Mouse (Mus musculus): ENCODE measurements around the gene Fam120a. TPM values are rescaled to one million over a fixed set of nuclear protein-coding genes. Genes with fewer than 3 reads are reported as not detected.

Fam120a gene
- polyA plus RNA-seq, 1 experiment: 76.9 TPM

DNA sequence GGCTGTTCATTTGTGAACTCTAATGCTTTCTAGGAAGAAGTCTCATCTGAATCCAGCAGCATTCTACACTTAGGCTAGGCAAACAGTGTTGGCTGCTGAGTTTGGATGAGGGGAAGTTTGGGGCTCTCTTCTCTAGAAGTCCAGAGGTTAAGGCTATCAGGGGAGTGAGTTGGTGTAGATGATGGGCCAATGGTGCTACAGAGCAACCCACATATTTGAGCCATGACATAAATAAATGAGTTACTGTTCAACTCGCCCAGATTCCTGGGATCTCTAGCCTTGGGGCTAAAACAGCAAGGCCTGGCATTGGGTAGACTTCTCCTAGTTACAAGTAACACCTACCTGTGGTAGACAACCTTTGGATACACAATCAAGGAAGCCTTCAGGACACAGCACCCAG, 46.6 kb downstream of the Fam120a start:
- Histone ChIP-seq H3ac (ENCODE audit: control insufficient read depth, insufficient read length) (no peak overlapping the region), H3K36me3 (ENCODE audit: control insufficient read depth, insufficient read depth) (peaks cover 33% of the 10 kb centered on the region), H3K4me2 (ENCODE audit: low read depth) (no peak overlapping the region), H3K79me2 (ENCODE audit: control insufficient read depth, insufficient read depth) (peaks cover 26% of the 10 kb centered on the region), H3K27me3 (ENCODE audit: control insufficient read depth, insufficient read depth, insufficient read length) (no peaks in the 10 kb centered on the region), H3K4me3 (no peak overlapping the region)
- TF ChIP-seq MYOD1 (IDR thresholded peaks at IDR 0.05; ENCODE audit: control insufficient read depth in 1 of 3, insufficient read length in 2 of 3, low read depth in 2 of 3) (no peak), MYOG (IDR thresholded peaks at IDR 0.05; ENCODE audit: control insufficient read depth in 1 of 3, insufficient read depth in 1 of 3, insufficient read length in 2 of 3, low read depth in 2 of 3) (no peak), TCF3 (IDR thresholded peaks at IDR 0.05; ENCODE audit: insufficient read length, low read depth) (no peak), POLR2AphosphoS2 (IDR thresholded peaks at IDR 0.05; ENCODE audit: insufficient read length, low read depth) (no peak), TCF12 (IDR thresholded peaks at IDR 0.05; ENCODE audit: insufficient read depth, poor library complexity, severe bottlenecking) (no peak), REST (IDR thresholded peaks at IDR 0.05; ENCODE audit: insufficient read depth, insufficient read length) (no peak), CEBPB (IDR thresholded peaks at IDR 0.05; ENCODE audit: insufficient read depth, poor library complexity, severe bottlenecking) (no peak), MAX (IDR thresholded peaks at IDR 0.05; ENCODE audit: low read depth) (no peak), E2F4 (IDR thresholded peaks at IDR 0.05; ENCODE audit: insufficient read depth) (no peak), POLR2A (IDR thresholded peaks at IDR 0.05; ENCODE audit: insufficient read length, low read depth) (no peak)

DNA sequence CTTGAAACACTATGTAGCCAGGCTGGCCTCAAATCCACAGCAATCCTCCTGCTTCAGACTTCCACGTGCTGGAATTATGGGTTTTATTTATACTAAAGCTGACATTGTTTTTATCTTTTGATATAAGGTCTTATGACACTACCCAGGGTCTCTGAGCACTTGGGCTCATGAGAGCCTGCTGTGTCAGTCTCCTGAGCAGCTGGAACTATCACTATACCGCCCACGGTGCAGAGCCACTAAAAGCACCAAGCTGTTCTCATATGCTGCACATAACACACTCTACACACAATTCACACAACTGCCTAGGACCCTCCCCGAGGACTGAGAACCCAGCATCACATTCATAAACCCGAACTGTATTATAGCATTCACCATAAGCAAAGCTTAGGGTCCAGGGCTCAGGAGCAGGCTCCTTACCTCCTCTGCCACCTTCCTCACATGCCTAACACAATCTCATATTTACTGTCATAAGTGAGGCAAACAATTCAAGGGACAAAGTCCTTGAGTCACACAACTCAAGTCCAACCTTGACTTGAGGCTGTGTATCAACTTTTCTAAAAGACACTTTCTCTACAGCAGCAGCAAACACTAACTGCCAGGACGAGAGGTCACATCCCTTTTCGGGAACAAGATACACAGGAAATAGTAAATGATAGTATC, 47.9 kb downstream of the Fam120a start:
- peaks cover 23% of the 10 kb centered on the region for H3K79me2 ChIP-seq (ENCODE audit: control insufficient read depth, insufficient read depth)
- H3K4me3 ChIP-seq: no peak overlapping the region
- H3K4me2 ChIP-seq (ENCODE audit: low read depth): no peak overlapping the region
- no peak overlapping the region for H3ac ChIP-seq (ENCODE audit: control insufficient read depth, insufficient read length)
- peaks cover 44% of the 10 kb centered on the region for H3K36me3 ChIP-seq (ENCODE audit: control insufficient read depth, insufficient read depth)
- no peak for TF ChIP-seq MAX (IDR thresholded peaks at IDR 0.05; ENCODE audit: low read depth)
- H3K27me3 ChIP-seq (ENCODE audit: control insufficient read depth, insufficient read depth, insufficient read length): no peaks in the 10 kb centered on the region

DNA sequence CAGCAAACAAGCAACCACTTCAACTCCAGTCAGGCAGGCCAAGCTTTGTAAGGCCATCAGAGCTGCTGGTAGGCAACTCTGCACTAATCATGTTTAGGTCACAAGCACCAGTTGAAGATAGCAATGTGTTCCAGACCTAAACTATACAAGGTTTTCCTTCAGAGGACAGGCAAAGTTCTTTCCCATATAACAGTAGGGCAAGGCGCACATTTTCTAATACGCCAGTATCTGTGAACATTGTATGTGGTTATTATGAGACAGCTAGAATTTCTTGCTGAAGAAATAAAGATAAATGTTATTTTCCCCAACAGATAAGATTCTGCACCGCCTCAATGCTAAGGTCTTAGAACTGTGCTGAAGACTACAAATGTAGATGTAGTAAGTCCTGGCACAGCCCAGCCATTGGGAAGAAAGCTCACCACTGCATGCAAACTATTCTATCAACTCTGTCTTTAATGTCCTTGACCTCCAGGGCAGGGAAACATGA, 50.7 kb downstream of the Fam120a start:
- Histone ChIP-seq H3K4me3 (no peak overlapping the region), H3K36me3 (ENCODE audit: control insufficient read depth, insufficient read depth) (peaks cover 48% of the 10 kb centered on the region), H3K79me2 (ENCODE audit: control insufficient read depth, insufficient read depth) (peaks cover 15% of the 10 kb centered on the region), H3ac (ENCODE audit: control insufficient read depth, insufficient read length) (no peak overlapping the region), H3K27me3 (ENCODE audit: control insufficient read depth, insufficient read depth, insufficient read length) (no peaks in the 10 kb centered on the region), H3K4me2 (ENCODE audit: low read depth) (no peak overlapping the region)
- TF ChIP-seq E2F4 (IDR thresholded peaks at IDR 0.05; ENCODE audit: insufficient read depth) (no peak), TCF3 (IDR thresholded peaks at IDR 0.05; ENCODE audit: insufficient read length, low read depth) (no peak), REST (IDR thresholded peaks at IDR 0.05; ENCODE audit: insufficient read depth, insufficient read length) (no peak), POLR2AphosphoS2 (IDR thresholded peaks at IDR 0.05; ENCODE audit: insufficient read length, low read depth) (no peak), CEBPB (IDR thresholded peaks at IDR 0.05; ENCODE audit: insufficient read depth, poor library complexity, severe bottlenecking) (no peak), SRF (IDR thresholded peaks at IDR 0.05; ENCODE audit: control insufficient read depth, insufficient read length, low read depth) (no peak), MYOG (IDR thresholded peaks at IDR 0.05; ENCODE audit: control insufficient read depth in 1 of 3, insufficient read depth in 1 of 3, insufficient read length in 2 of 3, low read depth in 2 of 3) (no peak), MYOD1 (IDR thresholded peaks at IDR 0.05; ENCODE audit: control insufficient read depth in 1 of 3, insufficient read length in 2 of 3, low read depth in 2 of 3) (no peak), TCF12 (IDR thresholded peaks at IDR 0.05; ENCODE audit: insufficient read depth, poor library complexity, severe bottlenecking) (no peak), MAX (IDR thresholded peaks at IDR 0.05; ENCODE audit: low read depth) (no peak), POLR2A (IDR thresholded peaks at IDR 0.05; ENCODE audit: insufficient read length, low read depth) (no peak), USF1 (IDR thresholded peaks at IDR 0.05; ENCODE audit: low read depth) (no peak)

DNA sequence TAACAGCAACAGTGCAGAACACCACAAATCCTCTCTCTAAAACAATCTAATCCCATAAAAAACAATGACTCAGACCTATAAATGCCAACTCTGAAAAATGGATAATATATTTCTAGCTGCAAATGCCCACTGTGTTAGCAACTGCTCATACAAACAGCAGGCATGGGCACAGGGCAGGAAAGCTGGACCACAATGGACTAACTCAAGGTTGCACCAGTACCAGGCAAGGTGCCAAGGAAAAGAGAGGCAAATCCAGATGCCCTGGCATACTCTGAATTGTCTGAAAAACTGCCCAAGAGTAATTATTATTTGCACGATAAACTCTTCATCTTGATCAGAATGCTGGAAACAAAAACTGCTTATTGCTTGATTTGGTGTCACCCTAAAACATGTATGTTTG, 54.1 kb downstream of the Fam120a start:
- TF ChIP-seq POLR2AphosphoS2 (IDR thresholded peaks at IDR 0.05; ENCODE audit: insufficient read length, low read depth) (no peak), CEBPB (IDR thresholded peaks at IDR 0.05; ENCODE audit: insufficient read depth, poor library complexity, severe bottlenecking) (0 out of 2 replicates have a peak, but pooled peaks have one; percentile 54), POLR2A (IDR thresholded peaks at IDR 0.05; ENCODE audit: insufficient read length, low read depth) (no peak), MYOD1 (IDR thresholded peaks at IDR 0.05; ENCODE audit: control insufficient read depth in 1 of 3, insufficient read length in 2 of 3, low read depth in 2 of 3) (peak in 1 of 3 experiments; percentile 27), TCF3 (IDR thresholded peaks at IDR 0.05; ENCODE audit: insufficient read length, low read depth) (no peak), SRF (IDR thresholded peaks at IDR 0.05; ENCODE audit: control insufficient read depth, insufficient read length, low read depth) (no peak), MYOG (IDR thresholded peaks at IDR 0.05; ENCODE audit: control insufficient read depth in 1 of 3, insufficient read depth in 1 of 3, insufficient read length in 2 of 3, low read depth in 2 of 3) (no peak)

DNA sequence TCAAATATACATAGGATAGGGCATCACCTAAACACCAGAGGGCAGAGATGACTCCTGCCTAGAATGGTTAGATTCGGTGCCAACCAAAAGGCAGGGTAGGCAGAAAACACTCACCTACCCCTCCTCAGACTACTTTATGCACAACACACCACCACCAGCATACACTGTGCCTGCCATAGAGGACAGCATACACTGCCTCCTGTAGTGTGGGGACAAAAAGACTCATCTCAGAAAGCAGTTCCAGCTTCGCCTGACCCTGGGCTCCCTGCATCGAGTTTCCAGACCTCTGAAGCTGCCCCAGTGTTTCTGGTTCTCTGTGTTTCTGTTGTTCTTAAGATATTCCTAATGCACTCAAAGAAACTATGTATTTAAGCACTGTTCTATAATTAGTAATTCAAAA, 54.7 kb downstream of the Fam120a start:
- Histone ChIP-seq H3K79me2 (ENCODE audit: control insufficient read depth, insufficient read depth) (no peaks in the 10 kb centered on the region), H3K4me3 (no peak overlapping the region), H3K36me3 (ENCODE audit: control insufficient read depth, insufficient read depth) (peaks cover 42% of the 10 kb centered on the region), H3K27me3 (ENCODE audit: control insufficient read depth, insufficient read depth, insufficient read length) (no peaks in the 10 kb centered on the region), H3K4me2 (ENCODE audit: low read depth) (peak overlapping the region; percentile 39), H3ac (ENCODE audit: control insufficient read depth, insufficient read length) (no peak overlapping the region)
- TF ChIP-seq MYOG (IDR thresholded peaks at IDR 0.05; ENCODE audit: control insufficient read depth in 1 of 3, insufficient read depth in 1 of 3, insufficient read length in 2 of 3, low read depth in 2 of 3) (no peak), TCF12 (IDR thresholded peaks at IDR 0.05; ENCODE audit: insufficient read depth, poor library complexity, severe bottlenecking) (no peak), TCF3 (IDR thresholded peaks at IDR 0.05; ENCODE audit: insufficient read length, low read depth) (no peak), POLR2AphosphoS2 (IDR thresholded peaks at IDR 0.05; ENCODE audit: insufficient read length, low read depth) (no peak), MYOD1 (IDR thresholded peaks at IDR 0.05; ENCODE audit: control insufficient read depth in 1 of 3, insufficient read length in 2 of 3, low read depth in 2 of 3) (no peak), SRF (IDR thresholded peaks at IDR 0.05; ENCODE audit: control insufficient read depth, insufficient read length, low read depth) (no peak), POLR2A (IDR thresholded peaks at IDR 0.05; ENCODE audit: insufficient read length, low read depth) (no peak), REST (IDR thresholded peaks at IDR 0.05; ENCODE audit: insufficient read depth, insufficient read length) (no peak)

More for the DNA sequence above, 54.1 kb downstream of the Fam120a start:
- H3K79me2 ChIP-seq (ENCODE audit: control insufficient read depth, insufficient read depth): peaks cover 3% of the 10 kb centered on the region
- H3K36me3 ChIP-seq (ENCODE audit: control insufficient read depth, insufficient read depth): peaks cover 38% of the 10 kb centered on the region
- no peak overlapping the region for H3ac ChIP-seq (ENCODE audit: control insufficient read depth, insufficient read length)
- H3K4me2 ChIP-seq (ENCODE audit: low read depth): no peak overlapping the region
- H3K27me3 ChIP-seq (ENCODE audit: control insufficient read depth, insufficient read depth, insufficient read length): no peaks in the 10 kb centered on the region
- H3K4me3 ChIP-seq: no peak overlapping the region

Data from myocyte (in vitro differentiated cells).